14 mouse cellular contexts compared by ENCODE assay signal in the genomic region with DNA sequence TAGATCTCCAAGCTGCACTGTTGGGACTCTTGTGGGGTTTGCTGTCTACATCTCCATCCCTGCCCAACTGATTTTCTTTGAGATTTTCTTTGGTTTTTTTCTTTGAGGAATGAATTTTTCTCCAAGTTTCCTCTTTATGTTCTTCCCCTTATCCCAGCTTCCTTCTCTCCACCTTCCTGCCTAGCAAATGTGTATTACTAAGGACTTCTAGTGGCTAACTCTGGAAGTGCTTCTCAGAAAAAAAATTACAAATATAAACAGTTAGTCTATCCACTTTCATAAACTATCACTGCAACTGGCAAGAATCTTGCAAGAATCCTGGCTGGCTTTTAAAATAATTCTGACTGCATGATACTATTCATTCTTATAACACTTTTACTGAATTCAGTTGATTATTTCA.
DNase-seq lines count a peak whose midpoint lies in the region; ATAC-seq and TF ChIP-seq lines count a peak whose summit lies in the region.
"Had no signal": no experiment of that assay in that cellular context is flagged by ENCODE, and none has a peak within 500 bp of the region (broad histone marks: within the 10 kb centered on the region; RNA-seq: fewer than 3 reads in every experiment).

No protein-coding gene starts in this region.

- no peak for ATAC-seq in hindbrain, embryonic 14.5 days (ENCODE audit: low FRiP score)
- no peak for ATAC-seq in liver, postnatal 0 days
- no peak for ATAC-seq in liver, embryonic 12.5 days

- no peak for TF ChIP-seq EP300 in liver, postnatal 0 days (IDR thresholded peaks at IDR 0.05; ENCODE audit: low read depth)

- peak; percentile 48 for TF ChIP-seq CTCF in liver, postnatal 0 days (IDR thresholded peaks at IDR 0.05; ENCODE audit: low read depth)

- no peaks in the 10 kb centered on the region for H3K9me3 ChIP-seq in hindbrain, embryonic 14.5 days (ENCODE audit: control insufficient read depth, low read length)
- no peaks in the 10 kb centered on the region for H3K9me3 ChIP-seq in hindbrain, embryonic 10.5 days
- H3K9me3 ChIP-seq in liver, postnatal 0 days (ENCODE audit: low read length), result no peaks in the 10 kb centered on the region
- no peaks in the 10 kb centered on the region for H3K9me3 ChIP-seq in liver, embryonic 12.5 days (replicated peaks)

- no peak overlapping the region for H3K27ac ChIP-seq in hindbrain, embryonic 14.5 days
- H3K27ac ChIP-seq in hindbrain, embryonic 10.5 days, result no peak overlapping the region
- no peak overlapping the region for H3K27ac ChIP-seq in liver, postnatal 0 days (ENCODE audit: low read depth)
- no peak overlapping the region for H3K27ac ChIP-seq in liver, embryonic 12.5 days

- H3K4me3 ChIP-seq in hindbrain, embryonic 14.5 days (replicated peaks; ENCODE audit: low read length), result no peak overlapping the region
- H3K4me3 ChIP-seq in hindbrain, embryonic 10.5 days, result no peak overlapping the region
- H3K4me3 ChIP-seq in liver, postnatal 0 days (ENCODE audit: low read depth, low read length), result no peak overlapping the region
- H3K4me3 ChIP-seq in liver, embryonic 12.5 days, result no peak overlapping the region

- H3K4me2 ChIP-seq in hindbrain, embryonic 14.5 days (replicated peaks), result no peak overlapping the region
- no peak overlapping the region for H3K4me2 ChIP-seq in liver, postnatal 0 days (ENCODE audit: low read depth, low read length)
- no peak overlapping the region for H3K4me2 ChIP-seq in liver, embryonic 12.5 days

- no peaks in the 10 kb centered on the region for H3K27me3 ChIP-seq in hindbrain, embryonic 14.5 days (ENCODE audit: control insufficient read depth, insufficient read depth, low read length)
- no peaks in the 10 kb centered on the region for H3K27me3 ChIP-seq in hindbrain, embryonic 10.5 days (ENCODE audit: insufficient read depth, poor library complexity, severe bottlenecking)
- no peaks in the 10 kb centered on the region for H3K27me3 ChIP-seq in liver, postnatal 0 days (ENCODE audit: insufficient read depth, low read length)
- no peaks in the 10 kb centered on the region for H3K27me3 ChIP-seq in liver, embryonic 12.5 days (replicated peaks)

- H3K9ac ChIP-seq in hindbrain, embryonic 14.5 days, result no peak overlapping the region
- H3K9ac ChIP-seq in liver, postnatal 0 days (replicated peaks), result no peak overlapping the region
- H3K9ac ChIP-seq in liver, embryonic 12.5 days, result no peak overlapping the region

- H3K4me1 ChIP-seq in hindbrain, embryonic 14.5 days (replicated peaks; ENCODE audit: control insufficient read depth, insufficient read depth, low read length), result no peaks in the 10 kb centered on the region
- no peaks in the 10 kb centered on the region for H3K4me1 ChIP-seq in hindbrain, embryonic 10.5 days (replicated peaks)
- no peaks in the 10 kb centered on the region for H3K4me1 ChIP-seq in liver, postnatal 0 days (ENCODE audit: insufficient read depth)
- H3K4me1 ChIP-seq in liver, embryonic 12.5 days, result no peaks in the 10 kb centered on the region

- H3K36me3 ChIP-seq in hindbrain, embryonic 14.5 days (replicated peaks; ENCODE audit: control insufficient read depth, insufficient read depth), result no peaks in the 10 kb centered on the region
- no peaks in the 10 kb centered on the region for H3K36me3 ChIP-seq in hindbrain, embryonic 10.5 days
- H3K36me3 ChIP-seq in liver, postnatal 0 days (replicated peaks; ENCODE audit: insufficient read depth, low read length), result no peaks in the 10 kb centered on the region
- H3K36me3 ChIP-seq in liver, embryonic 12.5 days, result no peaks in the 10 kb centered on the region

- DNase-seq in embryo, embryonic 11 days, result peak; percentile 22
- DNase-seq in embryo, embryonic 9.5 days (ENCODE audit: extremely low spot score), result no peak
- peak; percentile 36 for DNase-seq in hindbrain, embryonic 14.5 days (ENCODE audit: low spot score)
- no peak for DNase-seq in hindbrain, embryonic 10.5 days (ENCODE audit: low spot score)
- DNase-seq in liver, postnatal 0 days, result no peak
- DNase-seq in NIH3T3 (ENCODE audit: low read depth), result peak; percentile 14
- DNase-seq in adrenal gland, postnatal 36 days, result no peak
- DNase-seq: cerebellum, postnatal 25 days; gastrocnemius, postnatal 36 days; heart, postnatal 14 days; kidney, adult 18-20 months; right cerebral cortex, postnatal 4 days; thymus, postnatal 14 days had no signal

Comparison
In these comparisons a context has a peak if more than half of its experiments do, and no peak if none do; other contexts are left out.
1. DNase-seq: peak in embryo, embryonic 11 days (single experiment), hindbrain, embryonic 14.5 days (single experiment) and NIH3T3 (single experiment); none in embryo, embryonic 9.5 days (single experiment), hindbrain, embryonic 10.5 days (single experiment), liver, postnatal 0 days (single experiment) and adrenal gland, postnatal 36 days (0 of 2).